Mouse (Mus musculus): ENCODE data around the gene Mycbpap.

GRCm38 (mm10) chr11:94466333-94466855 lies 55.1 kb downstream of the Mycbpap start:
- no peak for TF ChIP-seq GABPA (IDR thresholded peaks at IDR 0.05; ENCODE audit: insufficient replicate concordance, low read depth, low read length)
- TF ChIP-seq POLR2A (IDR thresholded peaks at IDR 0.05; ENCODE audit: low read depth, low read length) = no peak

Data from CH12.LX (cell line).